Mouse (Mus musculus): ENCODE results near the gene Fam120b.

Fam120b gene

DNA sequence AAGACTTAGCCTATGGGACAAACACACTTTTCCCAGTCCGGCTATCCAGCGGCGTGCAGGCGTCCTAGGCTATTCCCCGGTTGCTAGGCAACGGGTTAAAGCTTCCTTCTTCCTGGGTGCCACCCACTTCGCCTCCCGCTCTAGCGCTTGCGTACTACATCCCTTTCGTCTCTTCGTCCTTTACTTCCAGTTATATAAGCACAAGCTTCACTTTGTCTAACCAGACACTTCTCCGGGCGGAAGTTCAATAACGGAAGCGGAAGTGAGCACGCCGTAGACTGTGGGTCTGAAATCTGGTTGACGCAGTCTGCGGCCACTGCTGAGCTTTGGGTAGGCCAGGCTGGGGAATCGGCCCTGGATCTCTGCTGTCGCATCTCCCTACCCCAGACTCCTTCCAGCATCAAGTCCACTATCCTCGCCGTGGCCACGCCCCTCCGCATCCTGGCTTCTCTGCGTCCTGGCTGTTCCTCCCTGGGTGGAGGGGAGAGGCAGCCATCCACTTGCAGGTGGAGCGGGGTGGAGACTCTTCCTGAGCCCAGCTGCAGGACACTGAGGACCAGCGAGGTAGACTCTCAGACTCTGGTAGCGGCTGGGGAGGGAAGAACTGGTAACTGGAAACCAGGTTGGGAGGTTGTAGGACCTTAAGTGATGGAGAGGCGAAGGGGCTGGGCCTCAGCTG lies at the start of gene Fam120b:
Gene Fam120b, plus strand, starts transcription at position 206 of the 679 bp plus-strand sequence.
- DNase-seq (ENCODE audit: low read depth, low spot score), result peak; percentile 80

DNA sequence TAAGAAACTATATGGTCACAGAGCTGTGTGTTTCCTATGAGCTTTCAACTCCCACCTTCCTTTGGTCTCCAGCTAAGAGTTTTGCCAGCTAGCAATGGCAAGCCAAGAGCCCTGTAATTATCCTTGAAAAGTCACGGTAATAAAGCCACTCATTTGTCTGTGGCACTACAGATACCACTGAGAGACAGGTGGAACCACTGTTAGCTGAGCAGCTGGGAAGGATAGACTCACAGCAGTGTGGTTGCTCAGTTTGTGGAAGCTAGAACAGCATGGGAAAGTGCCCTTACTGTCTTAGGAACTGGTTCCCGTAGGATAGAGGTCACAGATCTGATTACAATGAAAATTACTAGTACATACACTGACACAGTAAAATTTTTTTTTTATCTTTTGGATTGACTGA lies 45.9 kb upstream of the Fam120b start:
- DNase-seq (ENCODE audit: low read depth, low spot score), result no peak

DNA sequence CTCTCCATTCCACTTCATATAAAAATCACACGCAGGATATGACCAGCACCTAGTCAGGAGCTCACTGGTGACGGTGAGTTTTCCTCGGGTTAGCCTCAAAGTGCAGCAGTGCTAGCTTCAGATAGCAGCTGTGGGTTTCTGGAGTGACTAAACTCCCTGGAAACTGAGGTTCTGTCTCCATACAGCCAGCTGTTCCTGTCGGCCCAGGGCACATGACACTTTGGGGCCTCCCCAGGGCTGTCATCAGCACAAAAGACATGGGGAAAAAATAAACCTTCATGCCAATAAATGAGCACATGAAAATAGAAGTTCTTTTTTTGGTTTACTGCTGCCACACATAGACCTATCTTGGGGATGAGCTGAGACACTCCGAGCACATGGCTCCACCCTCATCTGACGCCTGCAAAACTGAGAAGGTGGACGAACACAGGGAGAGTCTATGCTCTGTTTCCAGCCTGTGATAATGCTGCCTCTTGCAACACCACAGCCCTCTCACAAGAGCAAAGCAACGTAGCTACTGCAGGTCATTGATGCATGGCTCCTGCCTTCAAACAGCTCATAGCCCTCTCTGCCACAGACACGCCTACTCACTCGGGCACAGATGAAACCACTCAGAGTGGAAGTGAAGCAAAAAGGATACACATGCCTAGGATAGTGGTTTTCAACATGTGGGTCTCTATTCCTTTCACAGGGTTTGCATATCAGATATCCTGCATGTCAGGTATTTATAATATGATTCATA lies 43.0 kb upstream of the Fam120b start:
- DNase-seq (ENCODE audit: low read depth, low spot score), result no peak

DNA sequence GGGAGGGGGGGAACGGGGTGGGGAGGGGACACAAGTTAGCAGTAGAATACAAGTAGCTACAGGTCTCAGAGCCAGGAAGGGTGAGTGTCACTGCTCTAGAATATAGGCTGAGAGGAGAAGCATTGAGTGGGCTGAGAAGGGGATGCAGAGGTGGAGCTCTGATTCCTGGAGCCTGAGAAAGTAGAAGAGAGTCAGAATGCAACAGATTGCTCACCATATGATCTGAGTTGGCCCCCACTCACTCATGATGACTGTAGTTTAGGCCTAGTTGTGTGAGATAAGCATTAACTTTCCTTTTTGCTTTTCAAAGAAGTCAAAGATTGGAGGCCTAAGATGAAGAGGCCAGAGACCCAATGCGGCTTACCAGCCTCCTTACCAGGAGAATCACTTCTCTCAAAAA lies 42.0 kb upstream of the Fam120b start:
- no peak for DNase-seq (ENCODE audit: low read depth, low spot score)

DNA sequence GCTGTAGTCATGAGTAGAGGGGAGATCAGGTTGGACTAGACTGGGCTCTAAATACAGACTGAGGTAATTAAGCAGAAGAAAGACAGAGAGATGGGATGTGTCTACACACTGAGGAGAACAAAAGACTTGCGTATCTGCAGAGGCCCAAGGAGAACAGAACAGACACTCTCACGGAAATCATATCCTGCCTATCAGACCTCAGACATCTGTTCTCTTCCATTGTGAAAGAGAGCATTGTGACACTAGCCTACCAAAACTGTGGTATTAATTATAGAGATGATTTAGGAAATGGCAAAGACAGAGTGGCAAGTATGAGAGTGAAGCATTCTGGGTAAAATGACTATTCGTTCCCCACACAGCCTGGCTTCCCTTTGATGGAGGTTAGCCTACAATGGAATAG lies 40.9 kb upstream of the Fam120b start:
- DNase-seq (ENCODE audit: low read depth, low spot score), result no peak

DNA sequence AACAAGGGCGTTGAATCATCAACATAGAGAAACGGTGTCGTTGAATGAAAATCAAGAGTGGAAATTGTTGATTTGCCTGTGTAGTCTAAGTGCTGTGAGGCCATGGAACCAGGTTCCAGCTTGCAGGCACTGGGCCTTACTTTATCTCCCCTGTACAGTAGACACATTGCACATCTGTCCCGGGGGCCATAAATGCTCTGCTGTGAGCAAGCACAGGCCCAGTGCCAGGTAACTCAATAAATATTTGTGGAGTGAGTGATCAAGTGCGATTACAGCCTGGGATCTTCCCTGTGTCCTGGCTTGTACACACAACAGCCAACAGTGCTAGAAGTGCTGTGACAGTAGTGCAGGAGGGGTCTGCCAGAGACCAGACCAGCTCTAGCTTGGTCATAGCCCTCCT lies 39.5 kb upstream of the Fam120b start:
- no peak for DNase-seq (ENCODE audit: low read depth, low spot score)

DNA sequence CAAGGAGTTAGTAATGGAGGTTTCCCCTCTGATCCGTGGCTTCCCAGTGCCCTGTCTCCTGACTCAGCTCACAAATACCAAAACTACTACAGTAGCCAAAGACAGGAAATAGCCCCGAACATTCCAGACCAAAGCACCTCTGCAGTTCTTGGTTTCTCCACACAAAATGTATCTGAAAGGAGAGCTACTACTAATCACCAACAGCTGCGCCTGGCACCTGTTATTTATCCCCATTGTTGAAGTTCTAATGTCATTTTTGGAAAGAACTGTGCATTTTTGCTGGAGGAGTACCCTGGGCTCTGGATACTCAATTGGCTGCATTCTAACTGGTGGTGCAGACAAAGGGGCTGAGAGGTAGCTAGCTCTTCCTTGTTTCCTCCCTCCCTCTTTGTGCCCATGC lies 38.9 kb upstream of the Fam120b start:
- no peak for DNase-seq (ENCODE audit: low read depth, low spot score)

DNA sequence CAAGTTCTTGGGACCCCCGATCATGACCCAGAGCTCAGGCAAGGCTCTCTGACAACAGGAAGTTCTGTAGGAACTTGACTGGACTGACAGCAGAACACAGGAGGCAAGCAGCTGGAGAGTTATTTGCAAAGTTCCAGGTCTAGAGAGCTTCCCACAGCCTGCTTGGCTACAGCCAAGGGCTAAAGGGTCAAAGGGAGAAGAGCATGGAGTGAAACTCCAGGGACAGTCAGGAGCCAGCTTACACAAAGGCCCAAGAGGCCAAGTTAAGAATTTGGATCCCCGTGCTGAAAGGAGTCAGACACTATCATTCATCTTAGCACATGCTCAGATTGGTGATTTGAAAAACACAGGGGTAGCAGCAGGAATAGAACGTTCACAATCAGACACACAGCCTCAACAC lies 32.3 kb upstream of the Fam120b start:
- DNase-seq (ENCODE audit: low read depth, low spot score), result no peak

DNA sequence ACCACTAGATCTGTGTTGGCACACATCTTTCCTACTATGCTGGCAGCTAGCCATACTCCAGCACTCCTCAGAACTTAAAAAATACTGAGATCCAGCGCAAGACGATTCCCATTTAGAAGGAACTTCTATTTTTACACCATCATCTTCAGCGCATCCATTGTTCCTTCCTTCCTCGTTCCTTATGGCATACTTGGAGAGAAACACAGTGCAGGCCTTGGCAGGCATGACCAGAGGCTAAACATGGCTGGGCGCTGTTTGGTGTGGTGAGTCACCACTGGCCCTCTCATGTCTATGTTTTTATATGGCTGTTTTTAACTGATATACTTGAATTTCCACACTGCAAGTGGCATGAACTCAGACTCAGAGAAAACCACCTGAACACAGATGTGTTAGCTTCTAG lies 30.4 kb upstream of the Fam120b start:
- DNase-seq (ENCODE audit: low read depth, low spot score), result no peak

DNA sequence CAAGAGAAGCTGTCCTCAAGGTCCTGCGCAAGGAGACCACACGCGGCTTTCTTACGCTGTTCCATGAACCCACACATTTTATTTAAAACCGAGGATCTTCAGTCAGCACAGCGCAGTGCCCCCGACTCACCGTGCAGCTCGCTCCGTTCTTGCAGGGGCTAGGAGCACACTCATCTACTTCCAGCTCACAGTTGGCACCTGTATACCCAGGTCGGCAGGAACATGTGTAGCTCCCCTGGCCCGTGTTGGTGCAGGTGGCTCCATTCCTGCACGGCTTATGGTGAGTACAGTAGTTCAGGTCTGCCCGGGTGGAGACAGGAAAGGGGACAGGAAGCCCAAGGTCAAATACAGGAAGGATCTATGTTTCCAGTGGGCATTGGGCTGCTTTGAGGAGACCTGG lies 25.6 kb upstream of the Fam120b start:
- no peak for DNase-seq (ENCODE audit: low read depth, low spot score)

DNA sequence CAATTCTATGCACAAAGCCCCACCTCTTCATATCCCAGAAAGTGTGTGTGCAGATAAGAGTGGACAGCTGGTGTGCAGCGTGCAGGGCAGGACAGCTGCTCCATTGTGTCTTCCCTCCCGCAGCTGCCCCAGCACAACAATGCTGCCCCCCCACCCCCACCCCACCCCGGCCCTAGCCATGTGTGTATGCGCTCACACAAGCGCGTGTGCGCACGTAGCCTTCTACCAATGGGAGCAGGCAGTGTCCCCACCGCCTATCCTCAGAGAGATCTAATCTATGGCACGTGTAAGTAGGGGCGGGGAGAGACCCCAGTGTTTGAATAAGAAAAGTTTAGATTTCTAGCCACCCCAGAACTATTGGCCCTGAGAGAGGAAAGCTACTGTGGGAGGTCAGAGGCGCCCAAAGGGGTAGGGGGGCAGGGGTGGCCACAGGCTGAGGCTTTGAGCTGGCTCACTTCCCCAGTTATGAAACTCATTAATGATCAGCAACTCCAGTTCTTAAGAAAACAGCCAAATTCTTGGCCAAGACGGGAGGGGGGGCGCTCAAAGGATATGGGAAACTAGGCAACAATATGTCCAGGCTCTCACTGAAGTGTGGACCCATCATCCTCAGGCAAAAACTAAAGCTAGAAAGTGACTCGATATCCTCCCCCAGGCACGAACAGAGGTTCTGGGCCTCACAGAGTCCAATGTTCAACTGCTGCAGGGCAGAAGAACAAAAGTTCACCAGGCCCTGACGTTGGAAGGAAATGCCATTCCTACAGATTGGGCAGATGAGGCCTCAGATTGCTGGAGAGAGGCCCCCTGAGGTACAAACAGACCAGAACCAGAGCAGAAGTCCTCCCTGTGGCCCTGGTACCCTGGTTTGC lies 23.8 kb upstream of the Fam120b start:
- DNase-seq (ENCODE audit: low read depth, low spot score), result no peak

DNA sequence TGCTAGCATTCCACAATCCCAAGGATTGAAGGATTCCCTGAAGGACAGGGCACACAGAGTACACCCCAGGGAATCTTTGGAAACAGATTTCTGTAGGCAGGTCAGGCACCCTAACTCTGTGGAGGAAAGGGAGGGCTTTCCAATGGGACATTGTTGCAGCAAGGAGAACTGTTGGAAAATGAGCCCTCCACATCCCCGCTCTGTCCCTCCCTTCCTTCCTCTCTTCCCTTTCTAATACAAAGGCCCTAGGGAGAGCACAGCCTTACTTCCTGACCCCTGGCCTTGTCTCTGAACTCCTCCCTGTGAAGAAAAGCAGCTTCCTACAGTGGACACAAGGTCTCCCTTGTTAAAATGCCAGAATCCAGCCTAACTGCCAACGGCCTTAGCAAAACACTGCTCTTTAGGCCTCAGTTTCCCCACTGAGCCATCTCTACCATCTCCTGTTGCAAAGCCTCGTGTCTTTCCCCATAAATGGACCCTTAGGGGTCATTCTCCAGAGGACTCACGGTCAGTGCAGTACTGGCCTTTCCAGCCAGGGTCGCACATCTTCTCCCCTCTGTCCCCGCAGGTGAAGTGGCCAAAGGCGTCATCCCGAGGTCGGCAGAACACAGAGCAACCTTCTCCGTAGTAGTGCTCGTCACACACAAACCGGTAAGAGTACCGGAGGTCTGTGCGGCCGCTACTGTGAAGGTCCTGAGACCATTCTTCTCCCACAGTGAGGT lies 22.9 kb upstream of the Fam120b start:
- no peak for DNase-seq (ENCODE audit: low read depth, low spot score)

DNA sequence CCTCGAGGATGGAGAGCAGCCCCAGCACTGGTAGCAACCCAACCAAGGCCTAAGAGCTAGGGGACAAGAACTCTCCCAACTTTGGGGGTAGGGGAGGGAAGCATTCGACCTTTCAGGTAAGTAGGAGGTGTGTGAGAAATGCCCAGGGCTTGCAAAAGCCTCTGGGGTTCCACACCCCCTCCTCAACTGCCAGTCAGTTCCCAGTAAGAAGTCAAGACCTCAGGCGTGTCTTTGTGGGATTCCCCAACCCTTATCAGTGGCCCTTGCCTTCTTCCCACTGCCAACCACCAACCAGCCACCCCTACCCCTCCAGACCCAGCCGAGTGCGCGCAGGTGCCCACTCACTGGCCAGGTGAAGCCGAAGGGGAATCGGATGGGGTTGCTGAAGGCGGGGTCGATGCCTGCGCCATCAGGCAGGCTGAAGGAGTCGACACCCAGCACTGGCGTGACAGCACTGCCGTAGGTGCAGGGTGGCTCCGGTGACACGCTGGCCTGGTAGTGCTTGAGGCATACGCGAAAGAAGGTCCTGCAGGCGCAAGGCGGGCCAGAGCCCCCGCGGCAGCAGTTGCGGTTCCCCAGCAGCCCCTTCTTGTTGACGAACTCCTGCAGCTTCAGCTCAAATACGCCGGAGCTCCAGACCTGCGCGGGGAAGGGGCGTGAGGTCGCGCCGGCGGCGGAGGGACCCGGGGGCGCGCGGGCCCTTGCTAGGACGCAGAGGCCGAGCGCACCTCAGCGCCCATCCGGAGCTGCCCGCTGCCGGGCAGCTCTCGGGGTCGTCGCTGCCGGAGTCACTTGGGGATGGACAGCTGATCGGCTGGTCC lies 21.5 kb upstream of the Fam120b start:
- no peak for DNase-seq (ENCODE audit: low read depth, low spot score)

DNA sequence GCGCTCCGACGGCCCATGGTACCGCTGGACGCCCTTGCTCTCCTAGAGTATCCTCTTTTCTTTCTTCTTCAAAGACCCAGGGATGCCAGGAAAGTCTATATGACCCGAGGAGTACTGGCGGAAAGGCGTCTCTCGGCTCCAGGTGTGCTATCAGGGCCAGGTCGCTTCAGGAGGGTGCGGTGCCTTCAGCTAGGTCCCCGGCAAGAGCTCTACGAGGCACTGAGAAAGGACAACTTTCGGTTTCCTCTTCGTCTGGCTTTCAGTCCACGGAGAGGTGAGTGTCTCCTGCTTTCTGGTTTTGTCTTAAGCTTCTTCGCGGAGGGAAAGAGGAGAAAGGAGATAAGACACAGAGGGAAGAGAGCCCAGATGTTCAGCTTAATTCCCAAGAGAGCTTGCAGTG lies 20.8 kb upstream of the Fam120b start:
- DNase-seq (ENCODE audit: low read depth, low spot score), result no peak

DNA sequence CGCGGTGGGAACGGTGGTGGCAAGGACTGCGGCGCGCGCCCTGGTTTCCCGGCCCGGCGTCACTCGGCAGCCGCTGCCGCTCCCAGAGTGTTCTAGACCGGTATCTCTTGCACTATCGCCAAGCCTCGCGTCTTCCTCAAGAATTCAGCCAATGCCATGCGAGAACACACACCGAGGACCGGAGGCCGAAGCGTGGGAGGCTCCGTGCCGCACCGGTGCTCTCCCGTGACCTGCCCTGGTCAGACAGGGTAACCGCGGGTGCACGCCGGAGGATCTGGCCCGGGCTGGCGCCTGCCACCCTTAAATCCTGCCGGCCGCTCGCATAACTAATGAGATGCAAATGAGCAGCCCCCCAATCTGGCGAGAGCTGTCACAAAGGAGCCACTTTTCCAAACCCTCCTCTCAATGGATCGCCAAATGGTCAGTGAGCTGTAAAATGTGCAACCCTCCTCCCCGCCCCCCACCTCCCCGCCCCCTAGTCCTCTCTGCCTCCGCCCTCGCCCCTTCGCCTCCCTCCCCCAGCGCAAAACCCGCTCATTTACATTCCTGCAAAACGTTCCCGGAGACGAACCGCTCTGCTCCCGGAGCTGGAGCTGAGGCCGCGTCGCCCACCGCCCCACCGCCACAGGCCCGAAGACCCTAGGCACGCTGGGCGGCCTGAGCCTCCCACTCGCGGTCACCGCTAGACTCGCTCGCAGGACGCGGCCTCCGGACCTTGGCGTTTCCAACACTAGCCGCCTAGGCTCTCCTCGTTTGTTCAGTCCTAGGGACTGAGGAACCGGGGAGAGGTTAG lies 20.1 kb upstream of the Fam120b start:
- no peak for DNase-seq (ENCODE audit: low read depth, low spot score)

DNA sequence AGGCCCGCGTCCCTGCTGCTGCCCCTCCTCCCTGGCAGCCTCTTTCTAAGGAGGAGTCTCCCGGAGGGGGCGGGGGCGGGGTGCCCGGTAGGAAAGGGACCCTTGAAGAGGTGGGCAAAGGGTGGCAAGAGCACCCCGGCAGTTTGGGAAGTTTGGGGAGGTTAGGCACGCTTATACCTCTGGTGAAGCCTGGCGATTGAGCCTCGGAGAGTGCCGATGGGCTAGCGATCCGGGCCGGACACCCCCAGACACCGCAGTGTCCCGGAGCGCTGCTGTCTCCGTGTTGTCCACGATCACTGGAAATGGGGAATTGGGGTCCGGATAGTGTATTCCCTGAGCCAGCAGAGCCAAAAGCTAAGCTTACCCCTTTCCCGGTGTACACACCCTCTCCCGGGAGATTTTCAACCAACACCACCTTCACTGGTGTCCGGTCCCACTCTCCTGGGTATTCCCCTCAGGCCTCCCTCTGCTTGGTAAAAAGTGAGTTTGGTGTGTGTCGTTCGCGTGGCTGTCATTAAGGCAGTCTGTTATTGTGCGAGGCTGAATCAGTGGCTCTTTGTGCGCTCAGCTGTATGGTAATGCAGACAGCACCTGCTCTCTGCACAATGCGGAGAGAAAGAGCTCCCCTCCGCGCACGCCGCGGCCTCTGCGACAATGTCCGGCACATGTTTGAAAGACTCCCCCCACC lies 19.4 kb upstream of the Fam120b start, which contains the start of gene Dll1:
Gene Dll1, minus strand, starts transcription at position 379 of the 688 bp plus-strand sequence.
- DNase-seq (ENCODE audit: low read depth, low spot score), result no peak

DNA sequence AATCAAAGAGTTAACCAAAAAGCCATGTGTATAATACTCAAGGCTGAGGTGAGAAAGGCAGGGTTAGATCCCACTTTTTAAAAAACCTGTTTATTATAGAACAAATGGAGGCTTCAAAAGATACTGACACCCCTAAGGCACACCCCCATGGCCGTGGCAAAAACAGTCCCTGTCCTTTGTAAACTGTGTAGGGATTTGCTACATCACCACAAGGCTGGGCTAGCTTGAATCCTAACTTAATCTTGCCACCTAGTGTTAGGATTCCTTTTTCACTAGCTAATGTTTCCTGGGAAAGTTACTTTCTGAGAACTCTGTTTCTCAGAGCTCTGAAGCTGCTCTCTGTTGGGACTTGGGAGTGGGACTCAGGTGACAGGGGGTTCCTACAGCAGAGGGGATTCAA lies 18.1 kb upstream of the Fam120b start:
- no peak for DNase-seq (ENCODE audit: low read depth, low spot score)

DNA sequence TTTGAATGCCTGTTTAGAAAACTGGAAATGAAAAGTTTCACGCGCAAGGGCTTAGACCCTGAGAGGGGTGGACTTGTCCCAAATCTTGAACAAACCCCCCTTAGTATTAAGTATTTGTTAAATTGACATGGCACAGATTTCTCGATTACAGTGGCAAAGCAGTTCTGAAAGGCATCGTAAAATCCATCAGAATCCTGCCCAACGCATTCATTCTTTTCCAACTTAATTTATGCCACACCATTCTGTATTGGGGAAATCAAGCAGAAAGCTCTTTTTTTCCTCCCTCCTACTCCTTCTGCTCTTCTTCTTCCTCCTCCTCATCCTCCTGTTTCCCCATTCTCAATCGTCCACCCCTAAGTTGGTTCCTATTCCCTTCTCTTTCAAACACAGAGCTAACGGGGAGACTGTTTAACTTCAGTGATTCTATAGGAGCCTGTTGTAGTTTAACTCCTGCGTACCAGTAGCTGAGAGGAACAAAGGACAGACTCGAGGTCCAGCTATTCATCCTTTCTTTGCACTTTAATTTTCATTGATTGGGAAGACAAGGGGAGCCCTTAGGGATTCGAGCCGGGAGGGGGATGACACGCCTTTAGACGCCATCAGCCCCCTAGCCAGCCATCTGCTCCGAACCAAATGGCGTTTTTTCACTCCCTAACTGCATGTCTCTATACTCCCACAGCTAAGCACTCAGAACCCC lies 17.4 kb upstream of the Fam120b start:
- no peak for DNase-seq (ENCODE audit: low read depth, low spot score)

Data from WW6 (cell line).